Mouse (Mus musculus) CH12.LX (cell line): ENCODE measurements around the gene Tmem38b. TPM values are rescaled to one million over a fixed set of nuclear protein-coding genes. Genes with fewer than 3 reads are reported as not detected.

Experiments
- DNase-seq: peaks from one replicate; pipeline ENCODE4 v3.0.0-alpha.2; 2013; ENCODE audit errors: extremely low read depth
- H3K27ac ChIP-seq: 2 replicates; pipeline ENCODE4 v1.5.1; 2012; ENCODE audit warnings: low read depth, mild to moderate bottlenecking, control low read depth, moderate library complexity; ENCODE audit not compliant: insufficient read depth
- H3K27me3 ChIP-seq: replicated peaks from 2 replicates; pipeline ENCODE3; 2012; ENCODE audit warnings: inconsistent platforms
- H3K36me3 ChIP-seq, 2 experiments: replicated peaks in 1 of 2; 2 replicates each; pipeline versions ENCODE3 to v1.6.1; 2012; ENCODE audit warnings: inconsistent platforms in 1 of 2, low read length in 1 of 2, mild to moderate bottlenecking in 1 of 2, mixed read lengths in 1 of 2, moderate library complexity in 1 of 2; ENCODE audit not compliant: control insufficient read depth in 1 of 2, insufficient read depth in 1 of 2
- H3K4me1 ChIP-seq, 2 experiments: 2 replicates each; pipeline ENCODE4 v1.6.1; 2012; ENCODE audit warnings: inconsistent platforms in 1 of 2, moderate library complexity in 1 of 2; ENCODE audit not compliant: insufficient read depth in 2 of 2, control insufficient read depth in 1 of 2
- H3K4me2 ChIP-seq: 2 replicates; pipeline ENCODE4 v1.6.1; 2012; ENCODE audit warnings: low read depth, mild to moderate bottlenecking, control low read depth; ENCODE audit not compliant: poor library complexity, insufficient read depth, severe bottlenecking
- H3K4me3 ChIP-seq, 3 experiments: fragments of 150-350 bp in 1 of 3; sonication (generic) in 1 of 3; replicated peaks in 1 of 3; 2 replicates each; pipeline versions ENCODE3 to v1.5.1; 2011 to 2012; ENCODE audit warnings: low read depth in 2 of 3, low read length in 2 of 3, mild to moderate bottlenecking in 2 of 3, moderate library complexity in 2 of 3, control low read depth in 1 of 3, improper control_type of control experiment in 1 of 3, inconsistent platforms in 1 of 3, mixed read lengths in 1 of 3; ENCODE audit not compliant: poor library complexity in 1 of 3
- H3K79me2 ChIP-seq: replicated peaks from 2 replicates; pipeline ENCODE4 v1.6.1; 2012; ENCODE audit warnings: mild to moderate bottlenecking, moderate library complexity; ENCODE audit not compliant: control insufficient read depth, poor library complexity, insufficient read depth, severe bottlenecking; ENCODE audit errors: extremely low read depth
- H3K9ac ChIP-seq: 2 replicates; pipeline ENCODE4 v1.6.1; 2012; ENCODE audit warnings: low read depth, mild to moderate bottlenecking, control low read depth, moderate library complexity; ENCODE audit not compliant: insufficient read depth
- H3K9me3 ChIP-seq: replicated peaks from 2 replicates; pipeline ENCODE3; 2012; ENCODE audit warnings: low read length, inconsistent platforms, mixed read lengths
- CHD2 ChIP-seq: IDR thresholded peaks from 2 replicates; pipeline ENCODE4 v1.6.1; 2011; ENCODE audit warnings: low read length, improper control_type of control experiment
- CTCF ChIP-seq, 2 experiments: IDR thresholded peaks in 1 of 2; conservative IDR thresholded peaks in 1 of 2; 2 replicates each; pipeline ENCODE4 v1.5.1; 2011 to 2012; ENCODE audit warnings: low read depth in 2 of 2, low read length in 2 of 2, improper control_type of control experiment in 1 of 2, inconsistent platforms in 1 of 2, mild to moderate bottlenecking in 1 of 2, moderate library complexity in 1 of 2
- ELF1 ChIP-seq: IDR thresholded peaks from 2 replicates; pipeline ENCODE4 v1.6.1; 2014; ENCODE audit warnings: low read depth, mild to moderate bottlenecking, inconsistent platforms, low read length, improper control_type of control experiment
- ETS1 ChIP-seq: conservative IDR thresholded peaks from 2 replicates; pipeline ENCODE4 v1.6.1; 2012; ENCODE audit warnings: low read depth, mild to moderate bottlenecking, inconsistent platforms, low read length, improper control_type of control experiment, moderate library complexity
- GABPA ChIP-seq: IDR thresholded peaks from 2 replicates; pipeline ENCODE4 v1.6.1; 2012; ENCODE audit warnings: low read depth, low read length, improper control_type of control experiment, inconsistent platforms; ENCODE audit not compliant: insufficient replicate concordance
- JUN ChIP-seq: IDR thresholded peaks from 2 replicates; pipeline ENCODE4 v1.6.1; 2011; ENCODE audit warnings: low read depth, mild to moderate bottlenecking, low read length, improper control_type of control experiment, moderate library complexity; ENCODE audit not compliant: insufficient read depth
- MAX ChIP-seq: IDR thresholded peaks from 2 replicates; pipeline ENCODE4 v1.6.1; 2011; ENCODE audit warnings: low read length, improper control_type of control experiment
- MXI1 ChIP-seq: IDR thresholded peaks from 2 replicates; pipeline ENCODE4 v1.6.1; 2011; ENCODE audit warnings: mild to moderate bottlenecking, low read depth, low read length, improper control_type of control experiment
- MYC ChIP-seq: IDR thresholded peaks from 2 replicates; pipeline ENCODE4 v1.6.1; 2011; ENCODE audit warnings: low read depth, mild to moderate bottlenecking, improper control_type of control experiment, low read length
- NRF1 ChIP-seq: IDR thresholded peaks from 2 replicates; pipeline ENCODE4 v1.6.1; 2014; ENCODE audit warnings: low read depth, mild to moderate bottlenecking, inconsistent platforms, low read length, improper control_type of control experiment, moderate library complexity
- POLR2AphosphoS2 ChIP-seq: IDR thresholded peaks from 2 replicates; pipeline ENCODE4 v1.6.1; 2011; ENCODE audit warnings: low read depth, low read length, improper control_type of control experiment
- TBP ChIP-seq: conservative IDR thresholded peaks from 2 replicates; pipeline ENCODE4 v1.6.1; 2011; ENCODE audit warnings: low read depth, low read length, improper control_type of control experiment
- TCF12 ChIP-seq: IDR thresholded peaks from 2 replicates; pipeline ENCODE4 v1.6.1; 2014; ENCODE audit warnings: low read depth, mild to moderate bottlenecking, inconsistent platforms, low read length, improper control_type of control experiment
- UBTF ChIP-seq: IDR thresholded peaks from 2 replicates; pipeline ENCODE4 v1.6.1; 2012; ENCODE audit warnings: low read depth, mild to moderate bottlenecking, inconsistent platforms, low read length, improper control_type of control experiment, moderate library complexity
- USF1 ChIP-seq: IDR thresholded peaks from 2 replicates; pipeline ENCODE4 v1.6.1; 2014; ENCODE audit warnings: low read depth, mild to moderate bottlenecking, inconsistent platforms, low read length, improper control_type of control experiment
- ZC3H11A ChIP-seq: IDR thresholded peaks from 2 replicates; pipeline ENCODE4 v1.6.1; 2012; ENCODE audit warnings: low read depth, mild to moderate bottlenecking, inconsistent platforms, low read length, improper control_type of control experiment
- ZKSCAN1 ChIP-seq: IDR thresholded peaks from 2 replicates; pipeline ENCODE4 v1.6.1; 2012; ENCODE audit warnings: low read depth, inconsistent platforms, low read length, improper control_type of control experiment, borderline replicate concordance
- ZMIZ1 ChIP-seq: IDR thresholded peaks from 2 replicates; pipeline ENCODE4 v1.6.1; 2012; ENCODE audit warnings: low read depth, mild to moderate bottlenecking, inconsistent platforms, low read length, improper control_type of control experiment
- dilution Hi-C: fragments of 300-500 bp; cut with MboI; formaldehyde crosslinking; loops from 2 replicates; pipeline ENCODE4 v1.14.3; 2020; ENCODE audit warnings: low sequenced_read_pairs; ENCODE audit not compliant: extremely low pct_unique_long_range_greater_than_20kb, extremely low pct_ligation_motif_present
- in situ Hi-C: fragments of 300-500 bp; cut with MboI; formaldehyde crosslinking; loops from 3 replicates; pipeline ENCODE4 v1.14.3; 2019; ENCODE audit warnings: low sequenced_read_pairs, low pct_ligation_motif_present, low pct_unique_long_range_greater_than_20kb, mixed read lengths
- polyA plus RNA-seq: library from polyadenylated mRNA; unstranded; fragments of >175 nt; gene quantifications from 2 replicates; pipeline ENCODE4 v1.2.1, GENCODE M21; 2012; ENCODE audit warnings: low read depth; ENCODE audit not compliant: insufficient read length
- total RNA-seq, 2 experiments: library from RNA; depleted of rRNA; stranded (reverse); fragments of 300-350 nt in 1 of 2; fragments of >200 nt in 1 of 2; gene quantifications; 2 replicates each; pipeline ENCODE4 v1.2.3; 2012 to 2014

Tmem38b gene
- total and polyA plus RNA-seq, 3 experiments, result 5.9 to 10.8 (median 10.5) TPM

- no peaks in the 10 kb centered on the region for H3K79me2 ChIP-seq
- in situ Hi-C loops (loop anchor here (10.0 to 25.0 kb wide), 2 partner anchors 92 to 250 kb away; no protein-coding TSS in a partner anchor), dilution Hi-C loops (no loop called here)
- H3K27me3 ChIP-seq, result no peaks in the 10 kb centered on the region
- H3K4me3 ChIP-seq, result no peak overlapping the region
- no peak for TF ChIP-seq USF1
- TF ChIP-seq GABPA, result no peak
- TF ChIP-seq MXI1, result no peak
- no peak for TF ChIP-seq ZC3H11A
- no peak for TF ChIP-seq CTCF (conservative IDR thresholded peaks at IDR 0.05 in 1 of 2, IDR thresholded peaks at IDR 0.05 in 1 of 2; ENCODE audit: low read depth in 2 of 2, low read length in 2 of 2)
- TF ChIP-seq JUN, result no peak
- TF ChIP-seq ELF1, result no peak
- no peak for TF ChIP-seq UBTF
- no peak for TF ChIP-seq MAX
- no peak for TF ChIP-seq TCF12
- TF ChIP-seq CHD2, result no peak
- no peak for TF ChIP-seq TBP
- no peak for TF ChIP-seq ZKSCAN1
- no peak for TF ChIP-seq MYC
- no peak for TF ChIP-seq ZMIZ1
- no peak for TF ChIP-seq NRF1
- TF ChIP-seq ETS1, result no peak
- no peak overlapping the region for H3K4me2 ChIP-seq
- H3K4me1 ChIP-seq, result peaks cover 0 to 21% of the 10 kb centered on the region in 2 experiments; a peak in 3 of 4 replicates
- H3K27ac ChIP-seq, result no peak overlapping the region
- DNase-seq, result no peak
- peaks cover 0 to 19% of the 10 kb centered on the region in 2 experiments for H3K36me3 ChIP-seq
- H3K9ac ChIP-seq, result no peak overlapping the region
- H3K9me3 ChIP-seq, result no peaks in the 10 kb centered on the region
Measured at GRCm38 (mm10) chr4:53836978-53837377, 11.1 kb downstream of the Tmem38b start.

GRCm38 (mm10) chr4:53840158-53840870, 14.5 kb downstream of the Tmem38b start:
- no peak overlapping the region for H3K9ac ChIP-seq
- H3K36me3 ChIP-seq, result peaks cover 0 to 20% of the 10 kb centered on the region in 2 experiments
- H3K4me2 ChIP-seq, result no peak overlapping the region
- no peaks in the 10 kb centered on the region for H3K27me3 ChIP-seq
- no peak overlapping the region for H3K27ac ChIP-seq
- in situ Hi-C loops (loop anchor here (25.0 kb wide), 1 partner anchor 253 kb away; no protein-coding TSS in a partner anchor), dilution Hi-C loops (no loop called here)
- DNase-seq, result no peak
- no peak overlapping the region for H3K4me3 ChIP-seq
- TF ChIP-seq POLR2AphosphoS2 (no peak), ETS1 (no peak), TBP (no peak)
- H3K9me3 ChIP-seq, result no peaks in the 10 kb centered on the region
- H3K4me1 ChIP-seq, result peaks cover 0 to 9% of the 10 kb centered on the region in 2 experiments; a peak in 2 of 4 replicates
- H3K79me2 ChIP-seq, result no peaks in the 10 kb centered on the region
